Mouse (Mus musculus) left cerebral cortex, postnatal 14 days (tissue): ENCODE data around the gene Hba-x. TPM values are rescaled to one million over a fixed set of nuclear protein-coding genes. Genes with fewer than 3 reads are reported as not detected.

Experiments
- DNase-seq, 2 experiments: peaks; one replicate each; pipeline ENCODE4 v3.0.0; 2021 to 2022; ENCODE audit warnings: low spot score in 2 of 2, mixed read lengths in 1 of 2
- intact Hi-C: fragments of 180-260 bp; cut with DNase I; formaldehyde crosslinking; loops from one replicate; pipeline ENCODE4 v1.15.1; 2025
- long read RNA-seq, 2 experiments: library from polyadenylated mRNA; stranded (forward); transcript quantifications; one replicate each; pipeline ENCODE4 v2.0.0; 2021
- total RNA-seq, 2 experiments: library from RNA; stranded (reverse); gene quantifications; 2 replicates each; pipeline ENCODE4 v1.2.3; 2021

The Hba-x gene
- total RNA-seq: not detected
- long read RNA-seq, experiment 1: 0 reads
- long read RNA-seq, experiment 2: 0 reads

DNA sequence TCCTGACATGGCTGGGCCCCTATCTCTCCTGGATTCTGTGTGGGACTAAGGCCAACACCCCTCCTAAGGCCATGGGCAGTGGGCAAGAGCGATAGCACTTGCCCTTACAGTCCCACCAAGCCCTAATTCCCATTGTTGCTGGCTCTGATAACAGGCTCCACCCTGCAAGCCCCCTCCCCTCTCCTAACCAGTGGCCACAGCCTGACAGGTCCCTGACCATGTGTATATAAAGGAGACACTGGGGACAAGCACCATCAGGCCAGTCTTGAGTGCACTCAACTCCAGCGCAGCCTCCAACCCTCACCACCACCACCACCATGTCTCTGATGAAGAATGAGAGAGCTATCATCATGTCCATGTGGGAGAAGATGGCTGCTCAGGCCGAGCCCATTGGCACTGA, at the start of gene Hba-x:
Gene Hba-x (plus strand): TSS at position 54 of the 400 bp plus-strand sequence.
- intact Hi-C loops: no loop called here
- DNase-seq: no peak

DNA sequence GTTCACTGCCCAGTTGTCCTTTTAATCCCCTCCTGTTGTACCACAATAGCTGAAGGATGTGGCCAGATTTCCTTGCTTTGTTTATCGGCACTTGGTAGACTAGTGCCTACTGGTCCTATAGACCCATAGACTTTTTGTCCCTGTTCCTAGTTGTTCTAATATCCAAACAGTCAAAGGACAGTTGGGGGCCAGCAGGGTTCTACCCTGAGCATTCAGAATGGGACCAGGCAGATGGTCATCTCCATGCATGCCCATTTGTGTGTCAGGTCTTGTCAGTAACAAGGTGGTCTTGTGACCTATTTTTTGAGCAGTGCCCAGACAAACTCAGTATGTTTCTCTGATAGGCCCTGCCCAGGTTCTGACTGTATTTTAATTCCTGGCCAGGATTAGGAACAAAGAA, 49.2 kb upstream of the Hba-x start:
- DNase-seq: no peak
- intact Hi-C loops: loop anchor here (10.0 kb wide), 1 partner anchor 552 kb away; the partner anchor contains the start of gene Bod1

DNA sequence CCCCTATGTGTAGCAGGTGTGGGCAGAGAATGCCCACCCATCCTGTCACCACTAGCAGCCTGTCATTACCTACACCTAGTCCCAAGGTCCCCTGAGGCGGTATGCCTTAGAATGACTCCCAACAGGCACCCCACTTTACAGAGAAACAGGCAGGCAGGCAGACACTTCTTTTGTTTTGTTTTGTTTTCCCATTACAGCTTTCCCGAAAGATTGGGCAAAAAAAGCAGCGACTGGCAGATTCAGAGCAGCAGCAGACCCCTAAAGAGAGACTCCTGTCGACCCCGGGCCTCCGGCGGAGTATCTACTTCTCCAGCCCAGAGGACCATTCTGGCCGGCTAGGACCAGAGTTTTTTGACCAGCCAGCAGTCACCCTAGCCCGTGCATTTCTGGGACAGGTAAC, 48.6 kb upstream of the Hba-x start:
- DNase-seq: no peak
- intact Hi-C loops: loop anchor here (10.0 kb wide), 1 partner anchor 553 kb away; the partner anchor contains the start of gene Bod1

DNA sequence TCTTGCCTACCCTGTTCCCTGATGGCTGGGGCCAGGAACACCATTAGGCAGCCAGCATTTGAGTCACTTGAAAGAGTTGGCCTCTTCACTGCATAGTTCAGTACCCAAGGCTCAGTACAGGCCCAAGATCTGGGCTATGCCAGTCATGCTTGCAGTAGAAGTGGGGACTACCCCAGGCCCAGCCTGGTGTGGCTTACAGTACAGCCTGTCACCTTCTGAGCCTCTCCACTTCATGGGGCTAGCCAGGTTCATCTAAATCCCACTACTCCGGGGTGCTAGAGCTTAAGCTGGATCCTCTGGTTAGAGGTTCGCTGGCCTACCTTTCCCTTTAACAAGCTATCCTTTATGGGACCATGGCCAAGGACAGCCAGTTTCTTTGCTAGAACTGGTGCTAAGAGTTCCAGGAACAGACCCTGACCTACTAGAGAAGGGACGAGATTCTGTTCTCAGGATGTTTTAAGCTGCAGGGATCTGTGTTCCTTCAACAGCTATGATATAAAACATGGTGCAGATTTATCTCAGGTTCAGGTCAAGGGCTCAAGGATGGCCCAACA, 47.8 kb upstream of the Hba-x start:
- intact Hi-C loops: loop anchor here (10.0 kb wide), 1 partner anchor 554 kb away; the partner anchor contains the start of gene Bod1

DNA sequence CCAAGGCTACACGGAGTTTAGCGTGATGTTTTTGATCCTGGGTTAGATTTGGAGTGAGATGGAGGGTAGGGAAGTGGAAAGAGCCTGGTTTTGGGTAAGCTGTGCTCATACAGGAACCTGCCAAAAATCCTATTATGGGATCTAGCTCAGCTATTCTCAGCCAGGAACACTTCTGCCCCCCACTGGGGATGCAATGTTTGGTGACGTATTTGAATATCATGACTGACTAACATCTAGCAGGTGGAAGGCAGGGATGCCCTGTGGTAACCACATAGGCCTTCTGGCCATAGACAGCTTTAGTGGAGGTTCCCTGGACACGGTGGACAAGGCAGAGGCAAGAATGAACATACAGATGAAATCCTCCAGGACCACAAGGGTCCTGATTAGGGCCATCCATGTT, 46.0 kb upstream of the Hba-x start:
- DNase-seq: peak; percentile 67 to 87
- intact Hi-C loops: no loop called here

More for the DNA sequence above, 47.8 kb upstream of the Hba-x start:
- DNase-seq: no peak

DNA sequence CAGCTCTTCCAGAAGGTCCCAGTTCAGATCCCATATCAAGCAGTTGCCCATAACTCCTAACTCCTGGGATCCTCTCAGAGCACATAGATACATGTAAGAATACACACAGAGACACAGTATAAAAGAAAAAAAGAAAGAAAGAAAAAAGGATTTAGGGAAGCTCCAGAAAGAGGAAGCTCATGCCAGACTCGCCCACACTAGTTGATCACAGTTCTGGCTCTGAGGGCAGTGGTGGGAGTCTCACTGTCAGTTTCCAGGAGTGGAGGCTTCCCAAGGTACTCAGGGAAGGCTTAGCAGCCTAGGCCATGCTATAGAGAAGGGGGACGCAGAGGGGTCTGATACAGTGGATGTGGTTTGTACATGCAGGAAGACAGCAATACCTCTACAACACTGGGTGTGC, 45.1 kb upstream of the Hba-x start:
- intact Hi-C loops: no loop called here

DNA sequence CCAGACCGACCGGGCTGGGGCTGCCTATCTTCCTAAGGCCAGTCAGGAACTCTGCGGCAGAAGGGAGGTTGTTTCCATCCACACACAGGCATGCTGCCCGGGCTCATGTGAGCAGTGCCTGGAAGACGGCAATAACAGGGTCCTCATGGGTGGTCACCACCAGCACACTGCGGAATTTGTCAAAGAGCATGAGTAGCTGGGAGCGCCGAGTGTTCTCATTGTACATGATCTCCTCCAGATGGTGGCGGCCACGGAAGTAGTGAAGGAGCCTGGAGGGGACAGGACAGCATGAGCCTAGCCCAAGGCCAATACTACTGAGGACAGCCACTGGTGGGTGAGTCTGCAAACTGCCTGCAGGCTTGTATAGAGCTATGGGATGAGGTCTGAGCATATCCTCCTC, 43.4 kb upstream of the Hba-x start:
- intact Hi-C loops: no loop called here

More for the DNA sequence above, 45.1 kb upstream of the Hba-x start:
- DNase-seq: peak in 1 of 2 experiments; percentile 47

DNA sequence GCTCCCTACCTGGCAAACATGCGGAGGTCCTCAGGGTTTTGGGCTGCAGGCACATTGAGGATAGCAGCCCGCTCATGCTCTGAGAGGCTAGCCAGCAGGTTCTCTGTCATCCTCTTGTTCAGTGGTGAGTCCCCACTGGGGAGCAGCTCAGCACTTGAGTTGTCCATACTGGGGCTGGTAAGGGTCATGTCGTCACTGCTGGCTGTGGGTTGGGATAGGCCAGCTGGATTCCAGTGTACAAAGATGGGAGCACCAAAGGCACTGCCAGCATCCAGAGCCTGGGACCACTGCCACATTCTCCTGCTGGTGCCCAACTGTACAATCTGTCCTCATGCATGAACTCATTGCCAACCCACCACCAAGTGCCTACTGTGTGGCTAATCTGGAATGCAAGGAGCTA, 42.3 kb upstream of the Hba-x start:
- intact Hi-C loops: no loop called here
- no peak for DNase-seq

More for the DNA sequence above, 43.4 kb upstream of the Hba-x start:
- no peak for DNase-seq

DNA sequence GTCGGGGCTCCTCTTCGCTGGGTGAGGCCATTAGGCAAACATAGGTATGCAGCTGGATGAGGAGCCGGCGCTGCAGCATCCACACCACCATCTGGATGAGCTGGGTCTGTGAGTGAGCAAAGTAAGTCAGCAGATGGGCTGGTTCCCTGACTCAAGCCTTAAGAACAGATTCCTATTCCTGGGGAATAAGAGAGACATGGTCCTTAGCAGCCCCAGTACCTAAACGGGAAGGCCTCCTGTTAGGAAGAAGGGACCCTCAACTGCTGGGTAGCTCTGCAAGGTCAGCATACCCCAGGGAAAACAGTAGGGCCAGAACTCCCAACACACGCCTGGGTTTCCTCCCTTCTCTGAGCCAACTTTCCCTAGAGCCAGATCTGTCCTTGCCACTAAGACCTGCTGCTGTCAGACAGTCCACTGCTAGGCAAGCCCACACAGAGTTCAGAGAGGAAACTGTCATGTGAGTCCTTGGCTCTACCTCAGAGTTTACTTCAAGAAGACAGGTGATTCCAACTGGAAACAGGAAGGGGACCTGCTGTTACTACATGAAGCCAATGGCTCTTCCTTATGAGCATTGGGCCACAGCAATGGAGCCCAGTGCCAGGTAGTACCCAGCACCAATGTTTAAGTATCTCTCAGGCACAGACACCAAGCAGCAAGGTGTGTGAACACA, 41.2 kb upstream of the Hba-x start:
- intact Hi-C loops: no loop called here
- no peak for DNase-seq

DNA sequence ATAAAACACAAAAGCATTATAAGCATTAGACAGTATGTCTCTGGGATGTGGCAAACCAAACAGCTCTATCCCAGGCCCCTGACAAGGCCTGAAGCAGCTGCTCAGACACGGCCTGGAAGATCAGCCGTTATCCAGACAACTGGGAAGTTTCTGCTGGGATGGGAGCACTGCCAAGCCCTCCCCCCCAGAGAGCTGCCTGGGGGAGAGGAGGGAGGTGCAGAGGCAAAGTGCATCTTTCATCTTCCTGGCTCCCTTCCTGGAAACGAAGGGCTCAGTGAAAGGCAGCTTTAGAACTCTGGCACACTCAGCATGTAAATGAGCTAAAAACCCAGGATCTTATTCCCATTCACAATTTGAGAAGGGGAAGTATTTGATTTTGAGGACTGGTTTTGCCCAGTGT, 40.6 kb upstream of the Hba-x start:
- intact Hi-C loops: no loop called here

DNA sequence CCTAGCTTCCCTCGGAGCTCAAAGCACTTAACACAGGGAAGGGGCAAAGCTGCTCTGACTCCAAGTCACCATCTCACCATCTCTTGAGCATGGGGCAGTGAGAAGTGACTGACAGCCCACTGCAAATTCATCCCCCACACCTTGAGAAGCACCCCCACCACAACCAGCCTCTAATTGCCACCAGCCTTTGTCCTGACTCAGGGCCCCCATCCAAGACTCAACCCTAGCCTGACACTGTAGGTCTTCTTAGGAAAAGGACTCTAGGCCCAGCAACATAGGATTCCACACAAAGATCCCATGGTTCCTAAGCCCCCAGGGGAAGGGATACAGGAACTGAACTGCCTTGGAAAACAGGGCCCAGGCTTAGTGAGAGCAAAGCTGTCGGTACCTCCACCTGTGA, 40.1 kb upstream of the Hba-x start:
- intact Hi-C loops: no loop called here
- DNase-seq: no peak

More for the DNA sequence above, 40.6 kb upstream of the Hba-x start:
- peak; percentile 67 to 77 for DNase-seq

DNA sequence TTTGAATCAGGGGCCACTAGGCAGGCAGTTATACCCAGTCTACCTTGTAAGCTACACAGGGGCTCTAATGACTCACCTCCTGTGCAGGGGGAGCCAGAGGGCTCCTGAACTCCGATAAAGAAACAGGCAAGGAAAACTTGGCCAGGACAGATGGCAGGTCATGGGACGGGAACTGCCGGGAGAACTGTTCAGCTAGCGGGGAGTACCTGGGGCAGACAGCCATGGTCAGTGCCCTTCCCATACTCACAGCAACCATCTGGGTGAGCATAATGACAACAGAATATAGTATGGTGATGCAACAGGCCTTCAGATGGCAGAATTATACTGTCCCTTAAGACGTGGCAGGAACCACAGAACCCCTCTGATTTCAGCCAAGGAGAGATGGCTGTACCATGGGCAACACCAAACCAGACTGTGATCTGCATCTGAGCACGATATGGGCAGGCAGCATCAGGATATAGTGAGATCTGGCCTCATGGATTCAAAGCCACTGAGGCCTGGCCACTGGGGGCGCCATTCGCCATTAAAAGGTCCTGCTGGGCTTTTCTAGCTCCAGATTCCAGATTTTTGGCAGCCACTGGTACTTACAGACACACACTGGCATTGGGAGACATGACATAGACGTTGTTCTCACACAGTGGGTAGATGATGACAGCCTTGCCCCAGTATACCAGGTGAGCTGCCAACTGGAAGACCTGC, 39.3 kb upstream of the Hba-x start:
- peak; percentile 62 to 86 for DNase-seq
- intact Hi-C loops: no loop called here

DNA sequence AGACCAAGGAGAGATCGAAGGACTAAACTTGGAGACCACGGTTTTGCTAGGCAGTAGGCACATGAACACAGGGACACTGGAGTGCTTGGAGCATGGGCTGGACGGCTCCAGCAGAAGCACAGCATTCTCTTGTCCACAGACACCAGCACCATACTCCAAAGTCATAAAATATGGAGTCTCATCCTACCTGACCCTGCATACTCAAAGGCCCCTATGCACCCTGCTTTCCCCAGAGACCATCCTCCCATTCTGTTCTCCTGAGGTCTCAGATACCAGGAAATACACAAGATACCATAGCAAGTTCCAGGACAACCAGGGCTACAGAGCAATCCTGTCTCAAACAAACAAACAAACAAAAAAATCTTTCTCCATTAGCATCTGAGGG, 38.8 kb upstream of the Hba-x start:
- intact Hi-C loops: no loop called here
- DNase-seq: no peak

DNA sequence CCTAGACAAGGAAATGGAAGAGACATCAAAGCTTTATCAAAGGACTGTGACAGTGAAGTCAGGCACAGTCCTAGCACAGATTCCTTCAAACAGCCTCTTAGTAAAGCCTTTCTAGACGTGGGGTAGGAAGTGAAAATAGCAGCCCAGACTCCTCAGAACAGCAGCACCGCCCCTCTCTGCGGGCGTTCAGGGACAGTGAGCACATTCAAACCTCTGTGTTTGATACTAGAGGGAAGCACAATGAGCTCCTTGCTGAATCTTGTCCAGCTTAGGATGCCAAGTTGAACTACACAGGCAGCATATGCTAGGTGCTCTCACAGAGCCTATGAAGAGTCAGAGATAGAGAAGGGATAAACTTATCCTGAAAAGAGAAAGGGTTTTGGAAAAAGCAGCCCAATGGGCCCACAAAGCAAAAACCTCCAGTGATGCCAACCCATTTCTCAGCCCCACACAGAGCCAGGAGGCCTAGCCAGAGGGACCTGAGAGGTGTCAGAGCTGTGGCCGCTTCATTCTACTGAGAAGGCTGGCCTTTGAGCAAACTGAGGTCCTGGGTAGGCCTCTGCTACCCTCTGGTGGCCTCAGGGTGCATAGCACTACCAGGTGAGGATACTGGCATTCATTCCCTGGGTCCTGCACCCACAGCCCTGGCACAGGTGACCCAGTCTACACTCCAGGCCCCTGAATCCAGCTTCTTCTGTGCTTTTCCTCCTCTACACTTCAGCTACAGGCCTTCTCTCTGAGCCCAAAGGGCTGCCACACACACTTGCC, 37.9 kb upstream of the Hba-x start:
- intact Hi-C loops: loop anchor here (1.0 to 2.0 kb wide), 2 partner anchors 21 to 55 kb away; no protein-coding TSS in a partner anchor
- DNase-seq: peak; percentile 76 to 77

DNA sequence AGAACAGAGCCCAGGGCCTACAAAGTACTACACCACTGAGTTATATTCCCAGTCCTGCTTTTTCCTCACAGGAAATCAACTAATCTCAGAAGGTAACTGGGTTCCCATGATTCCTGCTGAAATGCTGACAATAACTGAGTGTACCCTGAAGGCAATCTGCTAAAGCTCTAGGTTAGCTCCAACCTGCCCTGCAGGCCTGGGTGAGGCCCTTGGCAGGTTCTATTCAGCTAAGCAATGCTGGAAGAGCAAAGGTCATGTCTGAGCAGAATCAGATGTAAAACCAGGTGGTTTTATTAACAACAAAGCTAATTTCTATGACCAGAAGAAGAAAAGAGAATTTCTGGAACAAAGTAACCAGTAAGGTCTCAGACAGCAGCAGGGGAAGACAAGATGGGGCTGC, 34.8 kb upstream of the Hba-x start:
- intact Hi-C loops: no loop called here
- DNase-seq: no peak

DNA sequence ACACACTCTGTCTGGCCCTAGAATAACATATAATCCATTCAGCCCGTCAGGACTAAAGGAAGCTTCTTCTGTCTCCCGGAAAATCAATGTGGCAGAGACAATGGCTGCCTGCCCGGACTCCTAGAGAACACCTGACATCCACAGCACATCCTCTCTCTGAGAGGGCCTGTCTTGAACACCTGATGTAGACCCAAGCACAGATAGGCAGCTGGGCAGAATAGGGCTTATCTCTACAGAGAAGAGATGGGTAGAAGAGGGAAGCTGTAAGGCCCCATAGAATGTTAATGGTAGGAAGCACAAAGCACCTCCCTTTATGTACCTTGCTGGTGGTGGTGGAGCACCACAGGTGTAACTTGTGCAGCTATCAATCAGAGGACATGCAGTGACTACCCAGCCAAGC, 34.0 kb upstream of the Hba-x start:
- intact Hi-C loops: no loop called here

DNA sequence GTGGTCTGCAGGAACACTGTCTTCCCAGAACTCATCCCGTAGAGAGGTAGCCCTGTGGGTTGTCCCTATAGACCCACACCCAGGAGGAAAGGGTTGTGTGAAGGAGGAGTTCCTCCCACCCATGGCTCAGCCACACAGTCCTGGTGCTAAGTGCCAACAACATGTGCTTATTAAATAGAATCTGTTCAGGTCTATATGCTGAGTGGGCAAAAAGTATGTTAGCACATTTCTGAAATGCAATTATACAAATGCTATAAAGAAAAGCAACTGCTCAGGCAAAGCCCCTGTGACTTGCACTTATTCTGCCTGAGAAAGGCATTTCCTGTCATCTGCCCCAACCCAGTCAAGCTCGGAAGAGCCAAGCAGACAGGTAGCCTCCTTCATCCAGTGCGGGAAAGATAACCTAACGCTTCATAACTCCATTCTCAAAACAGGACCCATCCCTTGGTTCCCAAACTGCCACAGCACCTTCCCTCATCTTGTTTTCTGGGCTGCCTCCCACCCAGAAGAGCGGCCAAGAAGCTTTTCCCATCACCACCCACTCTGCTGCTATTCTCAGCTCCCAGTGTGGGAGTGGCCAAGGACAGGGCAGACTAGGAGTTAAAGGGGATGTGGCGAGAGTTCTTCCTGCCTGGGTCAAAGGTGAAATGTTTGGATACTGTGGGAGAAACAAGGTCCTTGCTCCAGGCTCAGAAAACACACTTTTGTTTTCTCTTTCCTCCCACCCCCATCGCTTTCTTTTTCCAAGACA, 32.8 kb upstream of the Hba-x start:
- DNase-seq: peak; percentile 51 to 55
- intact Hi-C loops: no loop called here

More for the DNA sequence above, 34.0 kb upstream of the Hba-x start:
- no peak for DNase-seq

DNA sequence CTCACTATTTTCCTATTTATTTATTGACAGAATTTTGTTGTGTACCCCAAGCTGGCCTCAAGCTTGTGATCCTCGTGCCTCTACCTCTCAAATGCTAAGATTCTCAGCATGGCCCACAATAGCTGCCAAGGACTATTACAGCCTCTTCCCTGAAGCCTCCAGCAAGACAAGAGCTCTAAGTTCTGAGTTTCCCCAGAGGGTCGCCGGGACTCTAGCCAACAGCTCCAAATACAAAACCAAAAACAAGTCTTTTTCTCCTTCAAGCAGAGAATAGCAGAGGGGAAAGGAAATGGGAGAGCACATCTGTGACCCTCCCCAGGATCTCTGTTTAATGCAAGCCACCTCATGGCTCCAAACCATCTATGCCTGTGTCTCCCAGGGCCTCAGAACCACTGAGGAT, 32.1 kb upstream of the Hba-x start:
- no peak for DNase-seq
- intact Hi-C loops: no loop called here

DNA sequence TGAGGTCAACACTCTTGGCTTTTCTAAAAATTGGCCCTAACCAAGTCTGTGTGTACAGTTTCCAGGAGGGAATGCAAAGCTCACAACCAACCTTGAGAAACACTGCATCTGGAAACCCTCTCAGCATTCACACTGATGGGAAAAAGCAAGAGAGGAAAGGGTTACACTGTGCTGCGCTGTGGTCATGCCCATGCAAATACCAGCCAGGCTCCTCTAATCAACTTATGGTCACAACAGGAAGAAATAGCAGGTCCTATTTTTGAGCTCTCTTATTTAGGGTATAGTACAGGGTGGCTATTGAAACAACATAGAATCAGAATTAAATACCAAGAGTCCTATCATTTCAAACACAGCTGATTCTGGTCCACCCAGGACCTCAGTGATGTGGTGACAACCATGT, 31.6 kb upstream of the Hba-x start:
- DNase-seq: no peak
- intact Hi-C loops: no loop called here
